Mouse (Mus musculus) heart, postnatal 0 days (tissue): ENCODE measurements at regions not wholly inside any gene's neighbourhood (a gene's known extent, or its start where the extent isn't known, plus 50 kb on each side); places are given as distances from the start of the nearest gene placed in this dataset.
A peak's percentile ranks its signal among the peaks of the same experiment; 100 is the strongest.

Experiments used
- ATAC-seq: fragments of 200-750 bp; cut with Nextera tagmentation; 2 replicates; pipeline ENCODE4 v1.8.0; 2017; ENCODE audit warnings: low read depth, moderate number of reproducible peaks, moderate library complexity; ENCODE audit not compliant: insufficient read depth
- DNase-seq: peaks from one replicate; pipeline ENCODE4 v3.0.0-alpha.2; 2016; ENCODE audit warnings: low spot score
- H3K27ac ChIP-seq: fragments of 300-500 bp; sonication (generic); 2 replicates; pipeline ENCODE4 v1.5.1; 2014; ENCODE audit warnings: low read depth, mild to moderate bottlenecking
- H3K27me3 ChIP-seq: fragments of 300-500 bp; sonication (generic); 2 replicates; pipeline ENCODE4 v1.6.1; 2014; ENCODE audit warnings: low read length, mixed read lengths; ENCODE audit not compliant: control insufficient read depth, insufficient read depth
- H3K36me3 ChIP-seq: fragments of 300-500 bp; sonication (generic); replicated peaks from 2 replicates; pipeline ENCODE4 v1.6.1; 2014; ENCODE audit warnings: low read length, mixed read lengths; ENCODE audit not compliant: control insufficient read depth, insufficient read depth
- H3K4me1 ChIP-seq: fragments of 300-500 bp; sonication (generic); 2 replicates; pipeline ENCODE4 v1.6.1; 2014; ENCODE audit warnings: antibody characterized with exemption; ENCODE audit not compliant: control insufficient read depth, insufficient read depth
- H3K4me2 ChIP-seq: fragments of 300-500 bp; sonication (generic); 2 replicates; pipeline ENCODE4 v1.6.1; 2014; ENCODE audit warnings: low read depth, mild to moderate bottlenecking, low read length, moderate library complexity
- H3K4me3 ChIP-seq: fragments of 300-500 bp; sonication (generic); 2 replicates; pipeline ENCODE4 v1.5.1; 2014; ENCODE audit warnings: low read depth, low read length
- H3K9ac ChIP-seq: fragments of 300-500 bp; sonication (generic); replicated peaks from 2 replicates; pipeline ENCODE4 v1.6.1; 2014; ENCODE audit warnings: low read depth, low read length, mixed read lengths
- H3K9me3 ChIP-seq: fragments of 300-500 bp; sonication (generic); replicated peaks from 2 replicates; pipeline ENCODE4 v1.6.1; 2016; ENCODE audit warnings: low read length; ENCODE audit not compliant: control insufficient read depth
- CTCF ChIP-seq: IDR thresholded peaks from 2 replicates; pipeline ENCODE4 v1.5.1; 2016; ENCODE audit warnings: antibody characterized with exemption, control low read depth, low read depth
- EP300 ChIP-seq: IDR thresholded peaks from 2 replicates; pipeline ENCODE4 v1.6.1; 2016; ENCODE audit warnings: antibody characterized with exemption, low read depth
- whole genome bisulfite sequencing: fragments of 180-500 bp; shearing (Covaris S2); extraction: QIAGEN DNeasy Blood & Tissue Kit; methylation state at CpG from one replicate; pipeline ENCODE4 v1.1.7; 2014; 5-methylcytosine and 5-hydroxymethylcytosine counted together

- H3K4me2 ChIP-seq = no peak overlapping the region
- TF ChIP-seq EP300 = no peak
- TF ChIP-seq CTCF = no peak
- H3K4me3 ChIP-seq = no peak overlapping the region
- H3K4me1 ChIP-seq = no peaks in the 10 kb centered on the region
- H3K36me3 ChIP-seq = no peaks in the 10 kb centered on the region
- ATAC-seq = no peak
- H3K27me3 ChIP-seq = 0 out of 2 replicates have a peak, but pooled peaks cover 3% of the 10 kb centered on the region
- 45% methylated on average over 9 of the region's 9 CpGs for WGBS
- no peak for DNase-seq
- no peaks in the 10 kb centered on the region for H3K9me3 ChIP-seq
- no peak overlapping the region for H3K27ac ChIP-seq
- H3K9ac ChIP-seq = no peak overlapping the region
Observed at GRCm38 (mm10) chr12:13094111-13094851, 152.6 kb upstream of the Mycn start.

- DNase-seq (no peak), ATAC-seq (no peak)
- H3K36me3 ChIP-seq = no peaks in the 10 kb centered on the region
- H3K27me3 ChIP-seq = peaks cover 12% of the 10 kb centered on the region
- TF ChIP-seq CTCF (no peak), EP300 (no peak)
- H3K9me3 ChIP-seq = no peaks in the 10 kb centered on the region
- no peak overlapping the region for H3K9ac ChIP-seq
- H3K4me1 ChIP-seq = no peaks in the 10 kb centered on the region
- no peak overlapping the region for H3K4me3 ChIP-seq
- H3K4me2 ChIP-seq = no peak overlapping the region
- WGBS = 84% methylated on average over 9 of the region's 9 CpGs
- H3K27ac ChIP-seq = no peak overlapping the region
Observed at GRCm38 (mm10) chr12:13085951-13086350, 144.2 kb upstream of the Mycn start.

GRCm38 (mm10) chr12:13085484-13085883, 143.8 kb upstream of the Mycn start:
- no peak for TF ChIP-seq CTCF
- no peak for TF ChIP-seq EP300
- WGBS = 96% methylated on average over 6 of the region's 6 CpGs
- no peak overlapping the region for H3K27ac ChIP-seq

GRCm38 (mm10) chr12:13083337-13084054, 141.8 kb upstream of the Mycn start:
- no peak overlapping the region for H3K9ac ChIP-seq
- WGBS = 25% methylated on average over 8 of the region's 8 CpGs
- no peak overlapping the region for H3K27ac ChIP-seq
- TF ChIP-seq CTCF (no peak), EP300 (peak; percentile 88)
- ATAC-seq (peak; percentile 94), DNase-seq (peak; percentile 79)
- no peak overlapping the region for H3K4me2 ChIP-seq
- no peaks in the 10 kb centered on the region for H3K36me3 ChIP-seq
- no peaks in the 10 kb centered on the region for H3K9me3 ChIP-seq
- no peaks in the 10 kb centered on the region for H3K4me1 ChIP-seq
- no peak overlapping the region for H3K4me3 ChIP-seq
- H3K27me3 ChIP-seq = peaks cover 10% of the 10 kb centered on the region

More at GRCm38 (mm10) chr12:13085484-13085883, 143.8 kb upstream of the Mycn start:
- Histone ChIP-seq H3K27me3 (peaks cover 10% of the 10 kb centered on the region), H3K4me2 (no peak overlapping the region), H3K4me3 (no peak overlapping the region), H3K9ac (no peak overlapping the region), H3K36me3 (no peaks in the 10 kb centered on the region), H3K9me3 (no peaks in the 10 kb centered on the region), H3K4me1 (no peaks in the 10 kb centered on the region)
- DNase-seq = no peak
- ATAC-seq = no peak

GRCm38 (mm10) chr12:13080791-13081190, 139.1 kb upstream of the Mycn start:
- H3K27ac ChIP-seq = no peak overlapping the region

More at GRCm38 (mm10) chr12:13080791-13081190, 139.1 kb upstream of the Mycn start:
- no peak for ATAC-seq
- DNase-seq = no peak
- no peaks in the 10 kb centered on the region for H3K4me1 ChIP-seq
- WGBS = 66% methylated on average over 5 of the region's 5 CpGs
- no peaks in the 10 kb centered on the region for H3K9me3 ChIP-seq
- H3K4me3 ChIP-seq = no peak overlapping the region
- peaks cover 8% of the 10 kb centered on the region; the same call in 1 of the 2 replicates for H3K27me3 ChIP-seq
- no peak overlapping the region for H3K9ac ChIP-seq
- TF ChIP-seq EP300 = no peak
- TF ChIP-seq CTCF = no peak
- no peaks in the 10 kb centered on the region for H3K36me3 ChIP-seq
- H3K4me2 ChIP-seq = no peak overlapping the region
